Mouse (Mus musculus) thymus, postnatal 14 days (tissue): Measurements from ENCODE around the gene Rps6kb2.
A peak's percentile ranks its signal among the peaks of the same experiment; 100 is the strongest.

Source experiments
- DNase-seq: peaks from one replicate; pipeline ENCODE4 v3.0.0; 2021

Rps6kb2 gene

GRCm38 (mm10) chr19:4113806-4114230 is 49.3 kb downstream of the Rps6kb2 start:
- DNase-seq, result peak; percentile 52

GRCm38 (mm10) chr19:4113186-4113805 is 49.9 kb downstream of the Rps6kb2 start:
- DNase-seq, result no peak

- DNase-seq, result no peak
Observed at GRCm38 (mm10) chr19:4112063-4112960, 50.8 kb downstream of the Rps6kb2 start.

- DNase-seq, result no peak
Observed at GRCm38 (mm10) chr19:4108535-4108934, 54.6 kb downstream of the Rps6kb2 start.

GRCm38 (mm10) chr19:4106654-4107053 is 56.5 kb downstream of the Rps6kb2 start:
- no peak for DNase-seq

GRCm38 (mm10) chr19:4104675-4105194 is 58.4 kb downstream of the Rps6kb2 start:
- no peak for DNase-seq
